Mouse (Mus musculus): Measurements from ENCODE around the gene Jdp2. TPM values are rescaled to one million over a fixed set of nuclear protein-coding genes. Genes with fewer than 3 reads are reported as not detected.
A peak's percentile ranks its signal among the peaks of the same experiment; 100 is the strongest.
"Not testable (repeated sequence)": the region's sequence is repeated elsewhere in the genome, so short reads cannot be mapped to it uniquely, and the experiment has no call there.

The Jdp2 gene
- total RNA-seq, 2 experiments from 2014 or later, result 8.7 to 9.0 TPM

- DNase-seq, result peak; percentile 58 to 68
- intact Hi-C loops (cut with DNase I), result no loop called here
Measured at GRCm38 (mm10) chr12:85629661-85630481, 31.0 kb downstream of the Jdp2 start.

- DNase-seq, result no peak
- intact Hi-C loops (cut with DNase I), result no loop called here
Measured at GRCm38 (mm10) chr12:85631196-85631595, 32.4 kb downstream of the Jdp2 start.

GRCm38 (mm10) chr12:85632321-85632720 lies 33.5 kb downstream of the Jdp2 start:
- DNase-seq, result no peak
- intact Hi-C loops (cut with DNase I), result no loop called here

- intact Hi-C loops (cut with DNase I), result no loop called here
- DNase-seq, result no peak
Measured at GRCm38 (mm10) chr12:85637932-85638331, 39.1 kb downstream of the Jdp2 start.

GRCm38 (mm10) chr12:85638541-85639325 lies 39.9 kb downstream of the Jdp2 start:
- intact Hi-C loops (cut with DNase I), result no loop called here
- DNase-seq, result no peak

- intact Hi-C loops (cut with DNase I), result loop anchor here (2.0 kb wide), 1 partner anchor 41 kb away; the partner anchor contains the start of gene Jdp2
Measured at GRCm38 (mm10) chr12:85639326-85640008, 40.6 kb downstream of the Jdp2 start.

GRCm38 (mm10) chr12:85640852-85641563 lies 42.2 kb downstream of the Jdp2 start:
- DNase-seq, result no peak
- intact Hi-C loops (cut with DNase I), result loop anchor here (2.0 kb wide), 1 partner anchor 42 kb away; the partner anchor contains the start of gene Jdp2

More at GRCm38 (mm10) chr12:85639326-85640008, 40.6 kb downstream of the Jdp2 start:
- peak; percentile 62 to 63 for DNase-seq

GRCm38 (mm10) chr12:85641564-85641931 lies 42.7 kb downstream of the Jdp2 start:
- no peak for DNase-seq
- intact Hi-C loops (cut with DNase I), result loop anchor here (2.0 kb wide), 1 partner anchor 43 kb away; the partner anchor contains the start of gene Jdp2

- no peak for DNase-seq
- intact Hi-C loops (cut with DNase I), result no loop called here
Measured at GRCm38 (mm10) chr12:85643735-85644134, 44.9 kb downstream of the Jdp2 start.

- peak in 1 of 2 experiments; percentile 36 for DNase-seq
- intact Hi-C loops (cut with DNase I), result loop anchor here (5.0 kb wide), 1 partner anchor 298 kb away; no protein-coding TSS in a partner anchor
Measured at GRCm38 (mm10) chr12:85645664-85646063, 46.8 kb downstream of the Jdp2 start.

- DNase-seq, result peak in 1 of 2 experiments; percentile 34
- intact Hi-C loops (cut with DNase I), result loop anchor here (1.0 to 5.0 kb wide), 2 partner anchors 139 to 300 kb away; no protein-coding TSS in a partner anchor
Measured at GRCm38 (mm10) chr12:85647346-85647745, 48.5 kb downstream of the Jdp2 start.

GRCm38 (mm10) chr12:85647955-85648354 lies 49.1 kb downstream of the Jdp2 start:
- intact Hi-C loops (cut with DNase I), result loop anchor here (1.0 to 5.0 kb wide), 2 partner anchors 140 to 301 kb away; no protein-coding TSS in a partner anchor
- DNase-seq, result no peak

- intact Hi-C loops (cut with DNase I), result no loop called here
- DNase-seq, result no peak
Measured at GRCm38 (mm10) chr12:85659319-85659718, 60.5 kb downstream of the Jdp2 start.

GRCm38 (mm10) chr12:85660855-85661254 lies 62.0 kb downstream of the Jdp2 start:
- DNase-seq, result no peak
- intact Hi-C loops (cut with DNase I), result loop anchor here (5.0 kb wide), 1 partner anchor 319 kb away; no protein-coding TSS in a partner anchor

GRCm38 (mm10) chr12:85662232-85662631 lies 63.4 kb downstream of the Jdp2 start:
- not testable (repeated sequence) for DNase-seq
- intact Hi-C loops (cut with DNase I), result loop anchor here (5.0 kb wide), 1 partner anchor 320 kb away; no protein-coding TSS in a partner anchor

- intact Hi-C loops (cut with DNase I), result loop anchor here (1.0 to 5.0 kb wide), 3 partner anchors 155 to 321 kb away; no protein-coding TSS in a partner anchor
- peak; percentile 76 to 80 for DNase-seq
Measured at GRCm38 (mm10) chr12:85662896-85663295, 64.1 kb downstream of the Jdp2 start.

- no peak for DNase-seq
- intact Hi-C loops (cut with DNase I), result no loop called here
Measured at GRCm38 (mm10) chr12:85666112-85666511, 67.3 kb downstream of the Jdp2 start.

GRCm38 (mm10) chr12:85667071-85667470 lies 68.2 kb downstream of the Jdp2 start:
- no peak for DNase-seq
- intact Hi-C loops (cut with DNase I), result no loop called here

GRCm38 (mm10) chr12:85668696-85669095 lies 69.9 kb downstream of the Jdp2 start:
- no peak for DNase-seq
- intact Hi-C loops (cut with DNase I), result no loop called here

GRCm38 (mm10) chr12:85670080-85670479 lies 71.3 kb downstream of the Jdp2 start:
- intact Hi-C loops (cut with DNase I), result no loop called here
- DNase-seq, result no peak
